Mouse (Mus musculus) lung, adult 2 months (tissue): ENCODE measurements around the gene Vhl.

ENCODE experiments used
- CTCF ChIP-seq: fragments of 200-500 bp; IDR thresholded peaks from 2 replicates; pipeline ENCODE4 v1.5.1; 2011; ENCODE audit warnings: mild to moderate bottlenecking, low read length, control low read depth; ENCODE audit not compliant: insufficient read depth
- POLR2A ChIP-seq: fragments of 200-500 bp; IDR thresholded peaks from 2 replicates; pipeline ENCODE4 v1.6.1; 2011; ENCODE audit warnings: low read depth, mild to moderate bottlenecking, control low read depth, low read length, borderline replicate concordance; ENCODE audit errors: extremely low read depth

DNA sequence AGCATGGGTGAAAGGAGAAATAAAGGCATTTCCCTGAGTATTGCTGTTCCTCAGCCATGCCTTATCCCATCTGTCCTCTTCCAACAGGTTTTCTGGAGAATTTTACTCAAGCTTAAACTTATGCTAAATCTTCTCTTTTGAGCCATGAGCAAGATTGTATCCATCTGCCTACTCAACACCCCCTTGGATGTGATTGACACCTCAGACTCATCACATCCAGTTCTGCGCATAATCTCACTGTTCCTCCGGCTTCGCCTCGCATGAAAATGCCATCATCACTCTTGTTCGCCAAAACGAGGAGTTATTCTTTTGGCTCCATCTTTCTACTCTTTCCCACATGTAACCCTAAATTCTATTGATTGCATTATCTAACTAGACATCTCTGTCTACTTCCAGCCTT is 47.7 kb upstream of the Vhl start:
- TF ChIP-seq POLR2A: no peak
- no peak for TF ChIP-seq CTCF
